Mouse (Mus musculus): ENCODE data around the gene Lrrc55. TPM values are rescaled to one million over a fixed set of nuclear protein-coding genes. Genes with fewer than 3 reads are reported as not detected.

The Lrrc55 gene
- polyA plus RNA-seq, 1 experiment from 2014 or later = 11.0 TPM

GRCm38 (mm10) chr2:85178139-85178800 lies 18.7 kb downstream of the Lrrc55 start:
- no peaks in the 10 kb centered on the region for H3K36me3 ChIP-seq (ENCODE audit: control insufficient read depth, insufficient read depth, low read length)
- no peak overlapping the region for H3K9ac ChIP-seq (ENCODE audit: low read length)
- 74% methylated on average over 4 of the region's 4 CpGs for WGBS
- H3K4me2 ChIP-seq (ENCODE audit: low read length) = no peak overlapping the region
- H3K27me3 ChIP-seq (replicated peaks; ENCODE audit: control insufficient read depth, insufficient read depth, low read length) = no peaks in the 10 kb centered on the region
- H3K9me3 ChIP-seq (replicated peaks; ENCODE audit: control insufficient read depth, low read length) = no peaks in the 10 kb centered on the region
- H3K4me3 ChIP-seq (ENCODE audit: low read depth, low read length) = no peak overlapping the region
- DNase-seq (ENCODE audit: low spot score) (no peak), ATAC-seq (no peak)
- H3K27ac ChIP-seq (ENCODE audit: low read depth, low read length) = no peak overlapping the region
- no peaks in the 10 kb centered on the region for H3K4me1 ChIP-seq (ENCODE audit: control insufficient read depth, insufficient read depth, low read length)

GRCm38 (mm10) chr2:85173545-85173944 lies 23.5 kb downstream of the Lrrc55 start:
- H3K4me2 ChIP-seq (ENCODE audit: low read length) = no peak overlapping the region
- 82% methylated on average over 6 of the region's 6 CpGs for WGBS
- DNase-seq (ENCODE audit: low spot score) = no peak

DNA sequence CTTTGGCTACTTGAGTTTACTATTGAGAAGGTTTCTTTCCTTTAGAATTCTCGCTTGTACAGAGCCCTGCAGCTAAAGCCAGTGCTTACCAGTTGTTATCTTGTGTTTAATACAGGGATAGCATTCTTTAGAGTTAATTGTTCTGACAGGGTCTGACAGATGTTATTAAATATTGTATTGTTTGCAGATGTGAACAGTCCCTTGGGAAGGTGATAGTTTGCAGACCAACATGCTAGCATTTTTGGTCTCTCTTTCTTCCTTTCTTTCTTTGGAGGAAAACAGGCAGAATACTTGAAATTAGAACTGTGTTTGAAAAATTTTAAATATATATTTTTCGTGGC lies 24.3 kb downstream of the Lrrc55 start:
- Histone ChIP-seq H3K9ac (ENCODE audit: low read length) (no peak overlapping the region), H3K36me3 (ENCODE audit: control insufficient read depth, insufficient read depth, low read length) (no peaks in the 10 kb centered on the region), H3K9me3 (replicated peaks; ENCODE audit: control insufficient read depth, low read length) (no peaks in the 10 kb centered on the region), H3K27me3 (replicated peaks; ENCODE audit: control insufficient read depth, insufficient read depth, low read length) (no peaks in the 10 kb centered on the region), H3K27ac (ENCODE audit: low read depth, low read length) (no peak overlapping the region), H3K4me3 (ENCODE audit: low read depth, low read length) (no peak overlapping the region), H3K4me1 (ENCODE audit: control insufficient read depth, insufficient read depth, low read length) (no peaks in the 10 kb centered on the region), H3K4me2 (ENCODE audit: low read length) (no peak overlapping the region)
- no peak for ATAC-seq
- WGBS = 80% methylated on average over 2 of the region's 2 CpGs
- no peak for DNase-seq (ENCODE audit: low spot score)

More at GRCm38 (mm10) chr2:85173545-85173944, 23.5 kb downstream of the Lrrc55 start:
- no peak overlapping the region for H3K4me3 ChIP-seq (ENCODE audit: low read depth, low read length)
- H3K9me3 ChIP-seq (replicated peaks; ENCODE audit: control insufficient read depth, low read length) = no peaks in the 10 kb centered on the region
- no peak for ATAC-seq
- no peaks in the 10 kb centered on the region for H3K4me1 ChIP-seq (ENCODE audit: control insufficient read depth, insufficient read depth, low read length)
- H3K36me3 ChIP-seq (ENCODE audit: control insufficient read depth, insufficient read depth, low read length) = no peaks in the 10 kb centered on the region
- no peaks in the 10 kb centered on the region for H3K27me3 ChIP-seq (replicated peaks; ENCODE audit: control insufficient read depth, insufficient read depth, low read length)
- no peak overlapping the region for H3K27ac ChIP-seq (ENCODE audit: low read depth, low read length)
- no peak overlapping the region for H3K9ac ChIP-seq (ENCODE audit: low read length)

- H3K9me3 ChIP-seq (replicated peaks; ENCODE audit: control insufficient read depth, low read length) = no peaks in the 10 kb centered on the region
- ATAC-seq = no peak
- H3K36me3 ChIP-seq (ENCODE audit: control insufficient read depth, insufficient read depth, low read length) = no peaks in the 10 kb centered on the region
- H3K9ac ChIP-seq (ENCODE audit: low read length) = no peak overlapping the region
- no peak for DNase-seq (ENCODE audit: low spot score)
- H3K27me3 ChIP-seq (replicated peaks; ENCODE audit: control insufficient read depth, insufficient read depth, low read length) = no peaks in the 10 kb centered on the region
- H3K27ac ChIP-seq (ENCODE audit: low read depth, low read length) = no peak overlapping the region
- no peaks in the 10 kb centered on the region for H3K4me1 ChIP-seq (ENCODE audit: control insufficient read depth, insufficient read depth, low read length)
- H3K4me3 ChIP-seq (ENCODE audit: low read depth, low read length) = no peak overlapping the region
- H3K4me2 ChIP-seq (ENCODE audit: low read length) = no peak overlapping the region
- WGBS = 69% methylated on average over 3 of the region's 3 CpGs
These were observed 24.8 kb downstream of the Lrrc55 start for GRCm38 (mm10) chr2:85172071-85172762.

- Histone ChIP-seq H3K27me3 (replicated peaks; ENCODE audit: control insufficient read depth, insufficient read depth, low read length) (no peaks in the 10 kb centered on the region), H3K27ac (ENCODE audit: low read depth, low read length) (no peak overlapping the region), H3K9ac (ENCODE audit: low read length) (no peak overlapping the region), H3K4me3 (ENCODE audit: low read depth, low read length) (no peak overlapping the region), H3K4me2 (ENCODE audit: low read length) (no peak overlapping the region), H3K4me1 (ENCODE audit: control insufficient read depth, insufficient read depth, low read length) (no peaks in the 10 kb centered on the region), H3K9me3 (replicated peaks; ENCODE audit: control insufficient read depth, low read length) (no peaks in the 10 kb centered on the region), H3K36me3 (ENCODE audit: control insufficient read depth, insufficient read depth, low read length) (no peaks in the 10 kb centered on the region)
- ATAC-seq (no peak), DNase-seq (ENCODE audit: low spot score) (no peak)
- 92% methylated on average over 1 of the region's 1 CpGs for WGBS
These were observed 28.7 kb downstream of the Lrrc55 start for GRCm38 (mm10) chr2:85168327-85168726.

GRCm38 (mm10) chr2:85167624-85168023 lies 29.4 kb downstream of the Lrrc55 start:
- no peak for ATAC-seq
- Histone ChIP-seq H3K27ac (ENCODE audit: low read depth, low read length) (no peak overlapping the region), H3K9me3 (replicated peaks; ENCODE audit: control insufficient read depth, low read length) (no peaks in the 10 kb centered on the region), H3K4me2 (ENCODE audit: low read length) (no peak overlapping the region), H3K4me3 (ENCODE audit: low read depth, low read length) (no peak overlapping the region), H3K4me1 (ENCODE audit: control insufficient read depth, insufficient read depth, low read length) (no peaks in the 10 kb centered on the region), H3K9ac (ENCODE audit: low read length) (no peak overlapping the region), H3K27me3 (replicated peaks; ENCODE audit: control insufficient read depth, insufficient read depth, low read length) (no peaks in the 10 kb centered on the region), H3K36me3 (ENCODE audit: control insufficient read depth, insufficient read depth, low read length) (no peaks in the 10 kb centered on the region)
- WGBS = 53% methylated on average over 1 of the region's 1 CpGs
- DNase-seq (ENCODE audit: low spot score) = no peak

DNA sequence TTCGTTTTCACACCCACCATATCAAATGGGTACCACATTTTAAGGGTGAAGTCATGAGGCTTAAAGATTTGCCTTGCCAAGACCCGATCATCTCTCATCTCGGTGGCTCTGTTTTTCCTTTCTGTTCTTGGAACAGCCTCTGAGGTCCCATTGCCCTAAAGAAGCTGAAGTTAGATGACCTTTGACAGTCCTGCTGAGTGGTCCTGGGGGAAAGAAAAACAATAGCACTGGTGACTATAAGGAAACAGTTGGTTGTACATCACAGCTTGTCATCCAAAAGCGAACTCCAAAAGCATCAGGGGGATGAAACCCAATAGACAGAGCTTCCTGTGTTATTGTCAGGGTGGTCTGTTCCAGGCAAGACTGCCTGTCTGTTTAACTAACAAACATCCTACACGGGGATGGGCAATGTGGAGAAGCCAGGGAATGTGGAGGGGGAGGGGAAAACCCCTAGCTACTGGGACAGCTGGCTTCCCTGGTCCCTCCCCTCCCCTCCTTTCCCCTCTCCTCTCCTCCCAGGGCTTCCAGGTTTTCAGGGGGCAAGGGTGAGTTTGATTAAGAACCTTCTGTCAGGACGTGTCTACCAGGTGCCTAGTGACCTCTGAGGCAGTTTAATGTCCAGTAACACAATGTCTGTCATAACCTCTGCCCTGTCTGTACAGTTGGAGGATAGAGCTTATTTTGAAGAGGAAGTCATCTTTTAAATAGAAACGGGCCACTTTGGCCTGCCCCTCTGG lies 33.5 kb downstream of the Lrrc55 start:
- Histone ChIP-seq H3K9ac (ENCODE audit: low read length) (no peak overlapping the region), H3K27ac (ENCODE audit: low read depth, low read length) (no peak overlapping the region), H3K4me1 (ENCODE audit: control insufficient read depth, insufficient read depth, low read length) (no peaks in the 10 kb centered on the region), H3K4me3 (ENCODE audit: low read depth, low read length) (no peak overlapping the region), H3K36me3 (ENCODE audit: control insufficient read depth, insufficient read depth, low read length) (no peaks in the 10 kb centered on the region), H3K4me2 (ENCODE audit: low read length) (no peak overlapping the region), H3K27me3 (replicated peaks; ENCODE audit: control insufficient read depth, insufficient read depth, low read length) (no peaks in the 10 kb centered on the region), H3K9me3 (replicated peaks; ENCODE audit: control insufficient read depth, low read length) (no peaks in the 10 kb centered on the region)
- DNase-seq (ENCODE audit: low spot score) = no peak
- no peak for ATAC-seq
- WGBS = 61% methylated on average over 7 of the region's 7 CpGs

DNA sequence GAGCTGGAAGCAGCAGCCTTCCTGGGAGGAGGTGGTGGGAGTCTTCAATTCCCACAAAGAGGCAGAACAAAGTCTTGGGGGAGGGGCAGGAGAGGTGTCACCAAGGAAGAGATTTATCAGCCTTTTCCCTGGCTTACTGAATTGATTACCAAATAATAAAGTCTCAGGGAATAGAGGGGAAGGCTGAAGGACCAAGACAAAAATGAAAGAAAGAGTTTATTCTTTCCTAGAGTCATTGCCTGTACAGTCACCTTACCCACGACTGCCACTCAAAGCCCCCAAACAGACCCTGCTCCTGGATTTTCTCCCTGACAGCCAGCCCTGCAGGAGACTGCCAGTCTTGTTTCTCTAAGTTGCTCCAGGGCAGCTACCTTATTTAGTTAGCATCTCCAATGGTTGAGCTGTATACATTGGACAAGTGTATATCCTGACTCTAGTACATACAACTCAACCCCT lies 35.3 kb downstream of the Lrrc55 start:
- Histone ChIP-seq H3K27me3 (replicated peaks; ENCODE audit: control insufficient read depth, insufficient read depth, low read length) (no peaks in the 10 kb centered on the region), H3K27ac (ENCODE audit: low read depth, low read length) (peak overlapping the region; percentile 62; the same call in 1 of the 2 replicates), H3K9me3 (replicated peaks; ENCODE audit: control insufficient read depth, low read length) (no peaks in the 10 kb centered on the region), H3K4me1 (ENCODE audit: control insufficient read depth, insufficient read depth, low read length) (no peaks in the 10 kb centered on the region), H3K36me3 (ENCODE audit: control insufficient read depth, insufficient read depth, low read length) (no peaks in the 10 kb centered on the region), H3K9ac (ENCODE audit: low read length) (no peak overlapping the region), H3K4me2 (ENCODE audit: low read length) (no peak overlapping the region), H3K4me3 (ENCODE audit: low read depth, low read length) (no peak overlapping the region)
- WGBS = 6% methylated on average over 1 of the region's 1 CpGs
- DNase-seq (ENCODE audit: low spot score) (peak; percentile 31), ATAC-seq (peak; percentile 48)
